Mouse (Mus musculus): ENCODE data around the gene A630001G21Rik. TPM values are rescaled to one million over a fixed set of nuclear protein-coding genes. Genes with fewer than 3 reads are reported as not detected.

The A630001G21Rik gene
- polyA plus RNA-seq, 1 experiment from 2014 or later = 0.97 TPM

- Histone ChIP-seq H3K27ac (ENCODE audit: low read length) (no peak overlapping the region), H3K27me3 (ENCODE audit: control insufficient read depth, insufficient read depth, low read length) (no peaks in the 10 kb centered on the region), H3K9ac (replicated peaks; ENCODE audit: low read depth, low read length) (no peak overlapping the region), H3K4me1 (ENCODE audit: control insufficient read depth, insufficient read depth, low read length) (peaks cover 8% of the 10 kb centered on the region; the same call in 1 of the 2 replicates), H3K36me3 (ENCODE audit: control insufficient read depth, insufficient read depth, low read length) (no peaks in the 10 kb centered on the region), H3K9me3 (ENCODE audit: control insufficient read depth, low read depth, low read length) (no peaks in the 10 kb centered on the region), H3K4me3 (ENCODE audit: low read depth, low read length) (no peak overlapping the region), H3K4me2 (replicated peaks; ENCODE audit: low read depth, low read length) (no peak overlapping the region)
- WGBS = 72% methylated on average over 3 of the region's 3 CpGs
- ATAC-seq (ENCODE audit: insufficient number of reproducible peaks, insufficient read depth, low FRiP score, low read depth) = no peak
Observed at GRCm38 (mm10) chr1:85790565-85790964, 12.1 kb upstream of the A630001G21Rik start.

- no peaks in the 10 kb centered on the region for H3K9me3 ChIP-seq (ENCODE audit: control insufficient read depth, low read depth, low read length)
- no peaks in the 10 kb centered on the region for H3K27me3 ChIP-seq (ENCODE audit: control insufficient read depth, insufficient read depth, low read length)
- no peak overlapping the region for H3K4me2 ChIP-seq (replicated peaks; ENCODE audit: low read depth, low read length)
- H3K36me3 ChIP-seq (ENCODE audit: control insufficient read depth, insufficient read depth, low read length) = no peaks in the 10 kb centered on the region
- 68% methylated on average over 4 of the region's 4 CpGs for WGBS
- H3K4me3 ChIP-seq (ENCODE audit: low read depth, low read length) = no peak overlapping the region
- no peaks in the 10 kb centered on the region for H3K4me1 ChIP-seq (ENCODE audit: control insufficient read depth, insufficient read depth, low read length)
- no peak overlapping the region for H3K27ac ChIP-seq (ENCODE audit: low read length)
- no peak overlapping the region for H3K9ac ChIP-seq (replicated peaks; ENCODE audit: low read depth, low read length)
- no peak for ATAC-seq (ENCODE audit: insufficient number of reproducible peaks, insufficient read depth, low FRiP score, low read depth)
Observed at GRCm38 (mm10) chr1:85779428-85780180, 1.2 kb upstream of the A630001G21Rik start.

- H3K27ac ChIP-seq (ENCODE audit: low read length) = no peak overlapping the region
- no peak overlapping the region for H3K9ac ChIP-seq (replicated peaks; ENCODE audit: low read depth, low read length)
- H3K27me3 ChIP-seq (ENCODE audit: control insufficient read depth, insufficient read depth, low read length) = no peaks in the 10 kb centered on the region
- H3K4me2 ChIP-seq (replicated peaks; ENCODE audit: low read depth, low read length) = no peak overlapping the region
- H3K9me3 ChIP-seq (ENCODE audit: control insufficient read depth, low read depth, low read length) = no peaks in the 10 kb centered on the region
- no peak overlapping the region for H3K4me3 ChIP-seq (ENCODE audit: low read depth, low read length)
- no peaks in the 10 kb centered on the region for H3K4me1 ChIP-seq (ENCODE audit: control insufficient read depth, insufficient read depth, low read length)
- WGBS = 69% methylated on average over 3 of the region's 3 CpGs
- no peak for ATAC-seq (ENCODE audit: insufficient number of reproducible peaks, insufficient read depth, low FRiP score, low read depth)
- no peaks in the 10 kb centered on the region for H3K36me3 ChIP-seq (ENCODE audit: control insufficient read depth, insufficient read depth, low read length)
Observed at GRCm38 (mm10) chr1:85779012-85779411, 569 bp upstream of the A630001G21Rik start.

- 44% methylated on average over 10 of the region's 10 CpGs for WGBS
- ATAC-seq (ENCODE audit: insufficient number of reproducible peaks, insufficient read depth, low FRiP score, low read depth) = no peak
- no peak overlapping the region for H3K27ac ChIP-seq (ENCODE audit: low read length)
Observed at GRCm38 (mm10) chr1:85776154-85776553, 2.3 kb downstream of the A630001G21Rik start.

GRCm38 (mm10) chr1:85775136-85775535, 3.3 kb downstream of the A630001G21Rik start:
- no peak for ATAC-seq (ENCODE audit: insufficient number of reproducible peaks, insufficient read depth, low FRiP score, low read depth)
- 82% methylated on average over 7 of the region's 7 CpGs for WGBS
- H3K4me2 ChIP-seq (replicated peaks; ENCODE audit: low read depth, low read length) = no peak overlapping the region
- no peaks in the 10 kb centered on the region for H3K4me1 ChIP-seq (ENCODE audit: control insufficient read depth, insufficient read depth, low read length)
- no peaks in the 10 kb centered on the region for H3K9me3 ChIP-seq (ENCODE audit: control insufficient read depth, low read depth, low read length)
- H3K27me3 ChIP-seq (ENCODE audit: control insufficient read depth, insufficient read depth, low read length) = no peaks in the 10 kb centered on the region
- H3K4me3 ChIP-seq (ENCODE audit: low read depth, low read length) = no peak overlapping the region
- no peak overlapping the region for H3K27ac ChIP-seq (ENCODE audit: low read length)
- H3K9ac ChIP-seq (replicated peaks; ENCODE audit: low read depth, low read length) = no peak overlapping the region
- no peaks in the 10 kb centered on the region for H3K36me3 ChIP-seq (ENCODE audit: control insufficient read depth, insufficient read depth, low read length)

More at GRCm38 (mm10) chr1:85776154-85776553, 2.3 kb downstream of the A630001G21Rik start:
- no peaks in the 10 kb centered on the region for H3K36me3 ChIP-seq (ENCODE audit: control insufficient read depth, insufficient read depth, low read length)
- no peaks in the 10 kb centered on the region for H3K4me1 ChIP-seq (ENCODE audit: control insufficient read depth, insufficient read depth, low read length)
- no peak overlapping the region for H3K9ac ChIP-seq (replicated peaks; ENCODE audit: low read depth, low read length)
- no peak overlapping the region for H3K4me2 ChIP-seq (replicated peaks; ENCODE audit: low read depth, low read length)
- no peaks in the 10 kb centered on the region for H3K27me3 ChIP-seq (ENCODE audit: control insufficient read depth, insufficient read depth, low read length)
- no peaks in the 10 kb centered on the region for H3K9me3 ChIP-seq (ENCODE audit: control insufficient read depth, low read depth, low read length)
- no peak overlapping the region for H3K4me3 ChIP-seq (ENCODE audit: low read depth, low read length)

GRCm38 (mm10) chr1:85771976-85772375, 6.5 kb downstream of the A630001G21Rik start:
- Histone ChIP-seq H3K27me3 (ENCODE audit: control insufficient read depth, insufficient read depth, low read length) (no peaks in the 10 kb centered on the region), H3K27ac (ENCODE audit: low read length) (no peak overlapping the region), H3K4me3 (ENCODE audit: low read depth, low read length) (no peak overlapping the region), H3K4me1 (ENCODE audit: control insufficient read depth, insufficient read depth, low read length) (no peaks in the 10 kb centered on the region), H3K9ac (replicated peaks; ENCODE audit: low read depth, low read length) (no peak overlapping the region), H3K36me3 (ENCODE audit: control insufficient read depth, insufficient read depth, low read length) (no peaks in the 10 kb centered on the region), H3K9me3 (ENCODE audit: control insufficient read depth, low read depth, low read length) (no peaks in the 10 kb centered on the region), H3K4me2 (replicated peaks; ENCODE audit: low read depth, low read length) (no peak overlapping the region)
- no peak for ATAC-seq (ENCODE audit: insufficient number of reproducible peaks, insufficient read depth, low FRiP score, low read depth)
- WGBS = 66% methylated on average over 3 of the region's 3 CpGs

- H3K4me1 ChIP-seq (ENCODE audit: control insufficient read depth, insufficient read depth, low read length) = no peaks in the 10 kb centered on the region
- no peak overlapping the region for H3K27ac ChIP-seq (ENCODE audit: low read length)
- no peaks in the 10 kb centered on the region for H3K27me3 ChIP-seq (ENCODE audit: control insufficient read depth, insufficient read depth, low read length)
- no peak overlapping the region for H3K9ac ChIP-seq (replicated peaks; ENCODE audit: low read depth, low read length)
- 64% methylated on average over 1 of the region's 1 CpGs for WGBS
- H3K4me2 ChIP-seq (replicated peaks; ENCODE audit: low read depth, low read length) = no peak overlapping the region
- no peaks in the 10 kb centered on the region for H3K9me3 ChIP-seq (ENCODE audit: control insufficient read depth, low read depth, low read length)
- H3K36me3 ChIP-seq (ENCODE audit: control insufficient read depth, insufficient read depth, low read length) = no peaks in the 10 kb centered on the region
- H3K4me3 ChIP-seq (ENCODE audit: low read depth, low read length) = no peak overlapping the region
- no peak for ATAC-seq (ENCODE audit: insufficient number of reproducible peaks, insufficient read depth, low FRiP score, low read depth)
Observed at GRCm38 (mm10) chr1:85767754-85768153, 10.7 kb downstream of the A630001G21Rik start.

- no peak overlapping the region for H3K9ac ChIP-seq (replicated peaks; ENCODE audit: low read depth, low read length)
- ATAC-seq (ENCODE audit: insufficient number of reproducible peaks, insufficient read depth, low FRiP score, low read depth) = no peak
- no peak overlapping the region for H3K4me2 ChIP-seq (replicated peaks; ENCODE audit: low read depth, low read length)
- WGBS = 57% methylated on average over 3 of the region's 3 CpGs
- no peak overlapping the region for H3K27ac ChIP-seq (ENCODE audit: low read length)
- H3K27me3 ChIP-seq (ENCODE audit: control insufficient read depth, insufficient read depth, low read length) = no peaks in the 10 kb centered on the region
- no peaks in the 10 kb centered on the region for H3K36me3 ChIP-seq (ENCODE audit: control insufficient read depth, insufficient read depth, low read length)
- no peaks in the 10 kb centered on the region for H3K9me3 ChIP-seq (ENCODE audit: control insufficient read depth, low read depth, low read length)
- no peak overlapping the region for H3K4me3 ChIP-seq (ENCODE audit: low read depth, low read length)
- H3K4me1 ChIP-seq (ENCODE audit: control insufficient read depth, insufficient read depth, low read length) = no peaks in the 10 kb centered on the region
Observed at GRCm38 (mm10) chr1:85766120-85766519, 12.3 kb downstream of the A630001G21Rik start.

GRCm38 (mm10) chr1:85764291-85764690, 14.2 kb downstream of the A630001G21Rik start:
- Histone ChIP-seq H3K36me3 (ENCODE audit: control insufficient read depth, insufficient read depth, low read length) (no peaks in the 10 kb centered on the region), H3K27ac (ENCODE audit: low read length) (no peak overlapping the region), H3K4me3 (ENCODE audit: low read depth, low read length) (no peak overlapping the region), H3K9me3 (ENCODE audit: control insufficient read depth, low read depth, low read length) (no peaks in the 10 kb centered on the region), H3K4me1 (ENCODE audit: control insufficient read depth, insufficient read depth, low read length) (no peaks in the 10 kb centered on the region), H3K27me3 (ENCODE audit: control insufficient read depth, insufficient read depth, low read length) (no peaks in the 10 kb centered on the region), H3K4me2 (replicated peaks; ENCODE audit: low read depth, low read length) (no peak overlapping the region), H3K9ac (replicated peaks; ENCODE audit: low read depth, low read length) (no peak overlapping the region)
- 80% methylated on average over 4 of the region's 4 CpGs for whole genome bisulfite sequencing
- no peak for ATAC-seq (ENCODE audit: insufficient number of reproducible peaks, insufficient read depth, low FRiP score, low read depth)
